Mouse (Mus musculus): Measurements from ENCODE around the gene Ddx46. TPM values are rescaled to one million over a fixed set of nuclear protein-coding genes. Genes with fewer than 3 reads are reported as not detected.

The Ddx46 gene
- polyA plus RNA-seq, 1 experiment from 2014 or later: 58.2 TPM

GRCm38 (mm10) chr13:55668550-55668949 is 33.7 kb downstream of the Ddx46 start:
- Histone ChIP-seq H3K4me3 (ENCODE audit: low read depth, low read length) (no peak overlapping the region), H3K27ac (ENCODE audit: low read depth, low read length) (no peak overlapping the region), H3K4me1 (replicated peaks; ENCODE audit: control insufficient read depth, insufficient read depth, low read length) (no peaks in the 10 kb centered on the region), H3K4me2 (ENCODE audit: low read depth, low read length, severe bottlenecking) (no peak overlapping the region), H3K9ac (ENCODE audit: low read length) (no peak overlapping the region), H3K36me3 (ENCODE audit: control insufficient read depth, insufficient read depth, low read length) (peaks cover 26% of the 10 kb centered on the region), H3K27me3 (ENCODE audit: control insufficient read depth, insufficient read depth, low read length) (no peaks in the 10 kb centered on the region), H3K9me3 (ENCODE audit: control insufficient read depth, low read length) (no peaks in the 10 kb centered on the region)
- WGBS: 83% methylated on average over 6 of the region's 6 CpGs
- DNase-seq (ENCODE audit: low spot score) (peak; percentile 61), ATAC-seq (replicated peaks; ENCODE audit: low FRiP score) (no peak)

DNA sequence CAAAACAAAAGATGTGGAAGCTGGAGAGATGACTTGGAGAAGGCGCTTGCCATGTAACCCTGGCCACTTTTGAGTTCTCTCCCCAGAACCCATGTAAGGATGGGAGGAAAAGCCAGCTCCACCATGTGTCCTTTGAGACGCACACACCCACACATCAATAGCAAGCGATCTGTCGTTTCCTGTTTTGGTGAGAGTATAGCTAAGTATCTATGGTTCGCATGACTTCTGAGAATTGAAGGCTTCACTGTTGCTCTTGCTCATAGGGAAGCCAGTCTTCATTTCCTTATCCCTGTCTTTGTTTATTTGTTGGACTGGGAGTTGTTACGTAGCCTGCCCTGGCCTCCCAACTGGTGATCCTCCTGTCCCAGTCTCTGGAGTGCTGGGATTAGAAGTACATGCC is 37.9 kb downstream of the Ddx46 start:
- peaks cover 21% of the 10 kb centered on the region for H3K36me3 ChIP-seq (ENCODE audit: control insufficient read depth, insufficient read depth, low read length)
- ATAC-seq (replicated peaks; ENCODE audit: low FRiP score): no peak
- WGBS: 95% methylated on average over 6 of the region's 6 CpGs

GRCm38 (mm10) chr13:55677364-55677763 is 42.5 kb downstream of the Ddx46 start:
- 90% methylated on average over 8 of the region's 8 CpGs for WGBS
- H3K27me3 ChIP-seq (ENCODE audit: control insufficient read depth, insufficient read depth, low read length): no peaks in the 10 kb centered on the region
- ATAC-seq (replicated peaks; ENCODE audit: low FRiP score): no peak

More for the DNA sequence above, 37.9 kb downstream of the Ddx46 start:
- H3K27me3 ChIP-seq (ENCODE audit: control insufficient read depth, insufficient read depth, low read length): no peaks in the 10 kb centered on the region
- no peaks in the 10 kb centered on the region for H3K4me1 ChIP-seq (replicated peaks; ENCODE audit: control insufficient read depth, insufficient read depth, low read length)
- H3K4me3 ChIP-seq (ENCODE audit: low read depth, low read length): no peak overlapping the region
- no peak for DNase-seq (ENCODE audit: low spot score)
- H3K4me2 ChIP-seq (ENCODE audit: low read depth, low read length, severe bottlenecking): no peak overlapping the region
- H3K27ac ChIP-seq (ENCODE audit: low read depth, low read length): no peak overlapping the region
- H3K9ac ChIP-seq (ENCODE audit: low read length): no peak overlapping the region
- H3K9me3 ChIP-seq (ENCODE audit: control insufficient read depth, low read length): no peaks in the 10 kb centered on the region

DNA sequence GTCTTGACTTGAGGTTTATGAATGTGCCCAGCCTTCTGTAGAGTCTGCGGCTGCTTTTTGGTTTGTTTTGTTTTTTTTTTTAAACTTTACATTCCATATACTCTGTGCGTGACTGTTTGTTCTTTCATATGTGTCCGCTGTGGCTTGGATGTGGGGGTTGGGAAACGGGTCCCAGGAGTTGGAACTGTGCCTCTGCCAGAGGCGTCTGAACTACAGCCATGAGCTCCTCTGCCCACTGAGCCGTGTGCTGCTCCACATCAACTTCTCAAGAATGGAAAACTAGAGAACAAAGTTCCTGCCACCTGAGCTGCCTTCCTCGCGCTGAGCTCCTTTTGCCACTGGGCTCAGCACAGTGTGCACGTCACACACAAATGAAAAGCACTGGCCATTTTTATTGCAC is 47.4 kb downstream of the Ddx46 start:
- no peak for ATAC-seq (replicated peaks; ENCODE audit: low FRiP score)

More at GRCm38 (mm10) chr13:55677364-55677763, 42.5 kb downstream of the Ddx46 start:
- no peaks in the 10 kb centered on the region for H3K4me1 ChIP-seq (replicated peaks; ENCODE audit: control insufficient read depth, insufficient read depth, low read length)
- DNase-seq (ENCODE audit: low spot score): peak; percentile 21
- peaks cover 8% of the 10 kb centered on the region; the same call in 1 of the 2 replicates for H3K36me3 ChIP-seq (ENCODE audit: control insufficient read depth, insufficient read depth, low read length)
- no peak overlapping the region for H3K4me3 ChIP-seq (ENCODE audit: low read depth, low read length)
- no peaks in the 10 kb centered on the region for H3K9me3 ChIP-seq (ENCODE audit: control insufficient read depth, low read length)
- H3K27ac ChIP-seq (ENCODE audit: low read depth, low read length): no peak overlapping the region
- no peak overlapping the region for H3K4me2 ChIP-seq (ENCODE audit: low read depth, low read length, severe bottlenecking)
- H3K9ac ChIP-seq (ENCODE audit: low read length): no peak overlapping the region

DNA sequence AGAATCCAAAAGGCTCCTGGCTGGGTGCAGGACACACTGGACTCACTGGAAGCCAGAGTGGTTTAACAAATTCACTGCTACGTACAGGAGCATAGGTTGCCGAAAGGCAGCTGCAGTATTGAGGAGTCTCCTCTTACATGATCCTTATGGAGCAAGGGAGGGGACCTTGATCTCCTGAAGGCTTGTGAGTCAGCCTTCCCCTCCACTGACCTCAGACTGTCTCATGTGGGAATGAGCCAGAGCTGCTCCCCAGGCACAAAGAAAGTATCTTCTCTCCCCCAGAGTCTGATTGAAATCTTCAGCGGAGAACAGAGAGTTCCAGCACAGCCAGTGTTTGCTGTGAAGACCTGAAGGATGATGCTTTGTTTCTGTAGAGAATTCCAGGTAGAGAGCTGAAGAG is 48.8 kb downstream of the Ddx46 start:
- DNase-seq (ENCODE audit: low spot score) (no peak), ATAC-seq (replicated peaks; ENCODE audit: low FRiP score) (no peak)
- Histone ChIP-seq H3K4me1 (replicated peaks; ENCODE audit: control insufficient read depth, insufficient read depth, low read length) (peaks cover 6% of the 10 kb centered on the region; the same call in 1 of the 2 replicates), H3K9me3 (ENCODE audit: control insufficient read depth, low read length) (no peaks in the 10 kb centered on the region), H3K4me2 (ENCODE audit: low read depth, low read length, severe bottlenecking) (no peak overlapping the region), H3K27me3 (ENCODE audit: control insufficient read depth, insufficient read depth, low read length) (no peaks in the 10 kb centered on the region), H3K27ac (ENCODE audit: low read depth, low read length) (no peak overlapping the region), H3K9ac (ENCODE audit: low read length) (no peak overlapping the region), H3K36me3 (ENCODE audit: control insufficient read depth, insufficient read depth, low read length) (no peaks in the 10 kb centered on the region; the same call in 1 of the 2 replicates), H3K4me3 (ENCODE audit: low read depth, low read length) (no peak overlapping the region)
- WGBS: 89% methylated on average over 3 of the region's 3 CpGs

More for the DNA sequence above, 47.4 kb downstream of the Ddx46 start:
- Histone ChIP-seq H3K27me3 (ENCODE audit: control insufficient read depth, insufficient read depth, low read length) (no peaks in the 10 kb centered on the region), H3K9ac (ENCODE audit: low read length) (no peak overlapping the region), H3K27ac (ENCODE audit: low read depth, low read length) (no peak overlapping the region), H3K9me3 (ENCODE audit: control insufficient read depth, low read length) (no peaks in the 10 kb centered on the region), H3K4me3 (ENCODE audit: low read depth, low read length) (no peak overlapping the region), H3K4me2 (ENCODE audit: low read depth, low read length, severe bottlenecking) (no peak overlapping the region), H3K36me3 (ENCODE audit: control insufficient read depth, insufficient read depth, low read length) (peaks cover 2% of the 10 kb centered on the region; the same call in 1 of the 2 replicates), H3K4me1 (replicated peaks; ENCODE audit: control insufficient read depth, insufficient read depth, low read length) (no peaks in the 10 kb centered on the region)
- DNase-seq (ENCODE audit: low spot score): peak; percentile 18
- WGBS: 90% methylated on average over 9 of the region's 9 CpGs

- no peak for ATAC-seq (replicated peaks; ENCODE audit: low FRiP score)
- Histone ChIP-seq H3K9me3 (ENCODE audit: control insufficient read depth, low read length) (no peaks in the 10 kb centered on the region), H3K4me3 (ENCODE audit: low read depth, low read length) (no peak overlapping the region), H3K27me3 (ENCODE audit: control insufficient read depth, insufficient read depth, low read length) (no peaks in the 10 kb centered on the region), H3K4me2 (ENCODE audit: low read depth, low read length, severe bottlenecking) (no peak overlapping the region), H3K27ac (ENCODE audit: low read depth, low read length) (no peak overlapping the region), H3K4me1 (replicated peaks; ENCODE audit: control insufficient read depth, insufficient read depth, low read length) (peaks cover 6% of the 10 kb centered on the region; the same call in 1 of the 2 replicates), H3K36me3 (ENCODE audit: control insufficient read depth, insufficient read depth, low read length) (no peaks in the 10 kb centered on the region), H3K9ac (ENCODE audit: low read length) (no peak overlapping the region)
- no peak for DNase-seq (ENCODE audit: low spot score)
- WGBS: 78% methylated on average over 9 of the region's 9 CpGs
Observed at GRCm38 (mm10) chr13:55686107-55686633, 51.3 kb downstream of the Ddx46 start.

GRCm38 (mm10) chr13:55687927-55688602 is 53.2 kb downstream of the Ddx46 start:
- WGBS: 26% methylated on average over 4 of the region's 4 CpGs
- Histone ChIP-seq H3K9ac (ENCODE audit: low read length) (0 out of 2 replicates have a peak overlapping the region, but pooled peaks have one; percentile 5), H3K4me2 (ENCODE audit: low read depth, low read length, severe bottlenecking) (no peak overlapping the region), H3K27ac (ENCODE audit: low read depth, low read length) (peak overlapping the region; percentile 31), H3K9me3 (ENCODE audit: control insufficient read depth, low read length) (no peaks in the 10 kb centered on the region), H3K4me3 (ENCODE audit: low read depth, low read length) (no peak overlapping the region), H3K4me1 (replicated peaks; ENCODE audit: control insufficient read depth, insufficient read depth, low read length) (peaks cover 6% of the 10 kb centered on the region; the same call in 1 of the 2 replicates), H3K27me3 (ENCODE audit: control insufficient read depth, insufficient read depth, low read length) (no peaks in the 10 kb centered on the region), H3K36me3 (ENCODE audit: control insufficient read depth, insufficient read depth, low read length) (no peaks in the 10 kb centered on the region)
- ATAC-seq (replicated peaks; ENCODE audit: low FRiP score) (no peak), DNase-seq (ENCODE audit: low spot score) (no peak)

- peak within 1 kb of the TSS; percentile 98 for H3K4me3 ChIP-seq (ENCODE audit: low read depth, low read length)
- peak within 1 kb of the TSS; percentile 95 for H3K27ac ChIP-seq (ENCODE audit: low read depth, low read length)
- peak within 1 kb of the TSS; percentile 78 for H3K4me2 ChIP-seq (ENCODE audit: low read depth, low read length, severe bottlenecking)
- peak; percentile 94 for DNase-seq (ENCODE audit: low spot score)
- H3K36me3 ChIP-seq (ENCODE audit: control insufficient read depth, insufficient read depth, low read length): no peaks in the 10 kb centered on the region
- 3% methylated on average over 51 of the region's 51 CpGs for WGBS
- peaks cover 8% of the 10 kb centered on the region; the same call in 1 of the 2 replicates for H3K4me1 ChIP-seq (replicated peaks; ENCODE audit: control insufficient read depth, insufficient read depth, low read length)
- H3K27me3 ChIP-seq (ENCODE audit: control insufficient read depth, insufficient read depth, low read length): no peaks in the 10 kb centered on the region
- peak; percentile 96 for ATAC-seq (replicated peaks; ENCODE audit: low FRiP score)
- H3K9ac ChIP-seq (ENCODE audit: low read length): peak within 1 kb of the TSS; percentile 100
- H3K9me3 ChIP-seq (ENCODE audit: control insufficient read depth, low read length): no peaks in the 10 kb centered on the region
Observed at GRCm38 (mm10) chr13:55692535-55693242, 57.9 kb downstream of the Ddx46 start, which contains the start of gene B230219D22Rik. Gene B230219D22Rik, plus strand, starts transcription at chr13:55693124.
